Mouse (Mus musculus) cerebellum, adult 18-20 months (tissue): Measurements from ENCODE around the gene Itgb3.

ENCODE experiments used
- DNase-seq, 2 experiments: peaks; one replicate each; pipeline ENCODE4 v3.0.0; 2021

Itgb3 gene

DNA sequence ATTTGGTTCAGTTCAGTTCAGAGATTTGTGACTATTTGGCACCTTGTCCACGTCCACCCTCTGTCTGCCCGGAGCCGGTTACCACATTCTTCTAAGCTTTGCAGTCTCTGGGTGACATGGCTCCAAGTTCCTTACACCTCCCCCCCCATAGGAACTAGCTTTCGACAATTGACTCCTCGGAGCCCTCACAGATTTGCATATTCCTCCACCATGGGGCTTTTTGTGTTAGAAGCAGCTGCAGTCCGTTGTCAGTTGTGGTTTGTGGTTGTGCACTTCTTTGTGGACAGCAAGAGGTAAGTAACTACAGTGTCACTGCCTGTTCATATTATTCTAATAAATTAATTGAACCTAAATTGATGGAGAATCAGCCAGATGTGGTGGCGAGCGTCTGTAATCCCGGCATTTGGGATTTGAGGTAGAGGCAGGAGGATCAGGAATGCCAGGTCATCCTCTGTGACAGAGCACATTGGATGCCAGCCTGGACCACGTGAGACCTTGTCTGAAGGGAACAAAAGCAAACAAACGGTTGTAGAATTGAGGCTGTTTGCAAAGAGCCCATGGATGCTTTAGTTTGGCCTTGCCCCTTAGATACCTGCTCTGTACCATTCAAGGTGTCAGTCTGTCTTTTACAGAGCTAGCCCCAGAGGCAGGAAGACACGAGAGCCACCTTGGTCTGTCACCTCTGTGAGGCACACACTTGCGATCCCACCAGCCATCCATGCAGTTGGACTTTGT, 25.0 kb upstream of the Itgb3 start:
- no peak for DNase-seq

DNA sequence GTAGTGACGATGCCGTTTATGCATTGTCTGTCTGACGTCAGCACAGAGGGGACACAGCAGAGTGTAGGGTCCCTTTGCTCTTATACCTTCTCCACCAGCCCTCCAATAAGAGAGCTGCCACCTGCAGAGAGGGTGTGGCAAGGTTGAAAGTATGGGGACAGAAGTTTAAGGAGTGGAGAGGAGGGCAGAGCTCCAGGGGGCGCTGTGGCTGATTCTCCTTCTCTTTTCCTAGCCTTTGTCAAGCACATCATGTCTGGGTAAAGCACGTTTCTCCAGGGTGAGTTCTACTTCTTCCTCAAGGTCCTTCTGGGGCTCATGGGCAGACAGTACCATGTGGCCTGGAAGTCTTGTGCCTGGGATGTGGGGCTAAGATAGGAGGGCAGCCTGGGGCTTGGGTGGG, 22.3 kb upstream of the Itgb3 start:
- no peak for DNase-seq

DNA sequence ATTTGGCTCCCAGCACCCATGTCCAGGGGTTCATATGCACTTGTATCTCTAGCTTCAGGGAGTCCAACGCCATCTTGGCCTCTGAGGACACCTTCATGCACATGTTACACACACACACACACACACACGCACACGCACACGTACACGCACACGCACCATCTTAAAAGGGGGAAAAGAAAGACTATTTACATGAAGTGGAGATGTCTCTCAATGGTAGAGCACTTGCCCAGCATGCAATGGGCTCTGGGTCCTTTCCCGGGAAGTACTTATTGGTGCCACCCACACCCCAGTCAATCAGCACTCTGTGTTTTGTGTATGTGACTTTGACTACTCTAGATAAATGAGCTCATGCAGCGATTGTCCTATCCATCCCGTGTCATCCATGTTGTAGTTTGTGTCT, 19.9 kb upstream of the Itgb3 start:
- DNase-seq = no peak

DNA sequence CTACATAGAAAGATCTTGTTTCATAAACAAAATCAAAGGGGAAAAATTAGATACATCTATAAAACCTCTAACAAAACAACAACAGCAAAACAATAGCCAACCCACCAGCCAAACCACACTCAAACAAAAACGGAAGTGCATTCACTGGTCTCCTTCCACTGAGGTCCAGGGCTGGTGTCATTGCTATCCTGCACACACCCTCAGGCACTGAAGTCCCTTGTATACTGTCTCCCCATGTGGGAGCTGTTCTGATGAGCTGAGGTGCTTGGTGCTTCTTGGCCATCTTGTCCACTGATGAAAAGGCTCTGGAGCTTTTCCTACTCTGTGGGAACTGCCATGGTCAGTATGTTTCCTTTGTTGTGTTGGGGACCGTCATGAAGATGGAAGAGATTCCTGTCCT, 19.3 kb upstream of the Itgb3 start:
- DNase-seq = no peak

DNA sequence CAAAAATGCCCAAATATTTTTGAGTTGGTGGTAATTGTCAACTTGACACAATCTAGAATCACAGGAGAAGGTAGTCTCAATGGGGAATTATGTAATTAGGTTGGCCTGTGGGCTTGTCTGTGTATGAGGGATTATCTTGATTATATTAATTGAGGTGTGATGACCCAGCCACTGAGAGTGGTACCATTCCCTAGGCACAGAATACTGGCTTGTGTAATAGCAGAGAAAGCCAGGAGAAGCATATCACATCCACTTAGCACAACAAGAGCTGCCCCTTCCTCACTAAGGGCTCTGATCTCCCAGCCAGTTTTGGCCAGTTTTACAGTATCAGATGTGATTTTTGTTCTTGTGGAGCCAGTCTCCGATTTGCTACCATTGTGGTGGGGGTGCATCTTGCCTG, 18.2 kb upstream of the Itgb3 start:
- DNase-seq = no peak

DNA sequence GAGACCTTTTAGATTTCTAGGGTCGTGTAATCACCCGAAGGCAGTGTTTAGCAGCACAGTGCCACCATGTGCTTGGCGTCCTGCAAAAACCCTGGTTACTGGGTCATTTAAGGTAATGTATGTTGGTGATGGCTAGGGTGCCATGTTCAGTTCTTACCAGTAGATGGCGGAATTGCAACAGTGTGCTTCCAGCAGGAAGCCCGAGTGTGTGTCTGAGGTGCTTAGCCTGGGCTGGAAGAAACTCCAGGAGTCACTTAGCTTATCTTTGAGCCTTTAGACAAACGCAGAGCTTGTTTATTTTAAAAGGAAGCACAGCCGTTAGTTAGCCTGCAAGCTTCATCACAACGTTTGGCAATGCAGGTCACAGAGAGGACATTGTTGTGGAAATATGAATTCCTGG, 17.7 kb upstream of the Itgb3 start:
- peak; percentile 78 to 84 for DNase-seq

DNA sequence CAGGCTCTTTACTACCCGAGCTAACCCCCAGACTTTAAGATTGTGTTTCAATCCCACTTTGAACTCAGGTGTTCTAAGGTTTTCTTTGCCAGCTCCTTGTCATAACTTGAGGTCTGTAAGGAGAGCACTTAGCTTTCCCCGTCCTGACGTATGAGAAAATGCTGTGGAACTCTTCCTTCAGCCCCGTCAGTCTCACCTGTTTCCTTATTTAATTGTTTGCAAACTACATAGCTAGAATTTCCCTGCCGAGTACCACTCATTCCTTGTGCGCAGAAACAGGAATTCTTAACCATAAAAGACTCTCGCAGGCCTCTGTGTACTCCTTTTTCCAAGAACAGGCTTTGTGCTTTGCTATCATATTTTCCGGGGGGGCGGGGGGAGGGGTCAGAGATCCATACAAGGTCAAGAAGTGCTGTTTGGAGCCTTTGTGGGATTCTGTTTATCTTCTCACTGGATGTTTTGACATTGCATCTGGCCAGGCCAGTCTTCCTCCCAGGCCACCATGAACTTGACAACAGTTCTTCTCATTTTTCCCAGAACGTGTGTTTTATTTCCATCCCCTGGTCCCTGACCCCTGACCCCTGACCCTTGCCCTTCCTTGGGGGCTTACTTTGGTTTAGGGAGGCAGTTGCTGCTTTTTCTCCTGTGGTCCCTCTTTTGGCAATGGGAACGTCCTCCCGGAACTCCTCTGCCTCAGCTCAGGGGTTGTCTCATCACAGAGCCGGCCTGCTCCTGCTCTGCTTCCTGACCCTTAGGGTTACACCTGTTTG, 15.5 kb upstream of the Itgb3 start:
- no peak for DNase-seq

DNA sequence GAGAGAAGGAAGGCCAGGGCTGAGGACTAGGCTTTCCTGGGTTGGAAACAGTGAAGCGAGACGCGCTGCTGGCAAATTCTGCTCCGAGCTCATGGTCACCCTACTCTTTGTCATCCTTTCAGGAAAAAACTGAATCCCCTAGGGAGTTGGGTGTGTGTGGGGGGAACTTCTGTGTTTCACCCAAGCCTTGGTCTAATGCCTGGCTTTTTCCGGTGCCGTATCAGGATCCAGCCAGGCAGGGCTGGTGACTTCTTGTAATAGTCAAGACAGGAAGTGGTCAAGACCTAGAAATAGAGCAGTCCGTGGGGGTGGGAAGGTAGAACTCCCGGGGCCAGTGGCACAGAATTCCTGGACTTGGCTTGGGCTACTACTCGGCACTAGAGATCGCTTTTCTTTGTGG, 11.4 kb upstream of the Itgb3 start:
- no peak for DNase-seq

DNA sequence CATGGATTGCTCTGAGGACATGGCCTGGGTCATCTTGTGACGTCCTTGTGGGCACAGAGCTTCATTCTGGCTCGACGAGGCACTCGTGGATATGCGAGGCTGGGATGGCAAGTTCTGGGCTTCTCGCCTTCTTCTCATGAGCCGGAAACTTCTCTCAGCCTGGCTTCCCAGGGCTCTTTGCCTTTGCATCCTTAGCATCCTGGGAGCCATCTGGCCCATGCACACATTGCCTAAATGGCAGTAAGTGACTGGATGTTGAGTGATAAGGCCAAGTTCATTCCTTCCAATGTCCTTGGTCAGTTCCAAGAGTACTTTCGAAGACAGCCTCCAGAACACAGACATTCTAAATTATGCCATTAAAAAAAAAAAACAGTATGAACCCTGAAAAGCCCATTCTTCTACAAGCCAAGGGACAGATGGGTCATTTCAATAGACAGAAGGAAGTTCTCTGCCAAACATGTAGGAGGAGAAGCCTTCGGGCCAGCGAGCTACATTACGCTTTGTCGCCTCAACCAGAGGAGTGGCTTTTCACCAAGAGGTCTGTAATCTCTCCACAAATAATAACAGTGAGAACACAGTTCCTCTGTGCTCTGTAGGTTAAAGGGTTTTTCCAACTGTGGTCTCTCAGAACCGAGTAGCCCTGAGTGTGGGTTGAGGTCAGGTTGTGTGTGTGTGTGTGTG, 8.4 kb upstream of the Itgb3 start:
- peak; percentile 35 to 39 for DNase-seq

DNA sequence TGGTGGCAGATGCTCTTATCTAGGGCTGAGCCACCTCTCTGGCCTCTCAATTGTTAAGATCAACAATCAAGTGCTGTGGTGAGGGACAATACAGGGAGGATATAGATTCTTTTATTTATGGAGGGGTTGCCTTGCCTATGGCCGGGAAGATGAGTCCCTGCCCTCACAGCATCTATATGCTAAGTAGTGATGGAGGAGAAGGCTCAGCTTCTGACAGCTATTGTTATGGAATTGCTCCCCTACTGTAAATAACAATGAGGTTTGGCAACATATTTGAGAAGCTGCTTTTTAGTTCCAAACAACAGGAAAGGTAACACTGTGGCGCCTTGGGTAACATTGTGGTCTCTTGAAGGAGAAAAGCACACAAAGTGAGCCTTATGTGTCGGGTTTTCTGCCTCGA, 7.1 kb upstream of the Itgb3 start:
- DNase-seq = no peak

DNA sequence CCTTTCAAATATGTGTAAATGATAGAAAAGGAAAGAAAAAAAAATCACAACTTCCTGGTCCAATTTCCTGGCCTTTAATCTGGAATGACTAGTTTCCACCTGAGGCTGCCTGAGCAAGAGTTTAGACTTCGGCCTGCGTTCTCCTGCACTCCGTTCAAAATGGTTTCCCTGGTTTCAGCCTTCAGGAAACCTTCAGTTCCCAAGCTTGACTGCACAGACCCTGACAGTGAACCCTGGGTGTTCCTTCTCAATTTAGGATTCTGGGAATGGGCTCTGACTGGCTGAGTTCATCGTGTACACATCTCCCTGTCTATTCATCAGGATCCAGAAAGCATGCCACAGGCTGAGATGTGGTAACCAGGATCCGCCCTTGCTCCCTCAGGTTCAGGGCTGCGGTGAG, 3.6 kb upstream of the Itgb3 start:
- no peak for DNase-seq

DNA sequence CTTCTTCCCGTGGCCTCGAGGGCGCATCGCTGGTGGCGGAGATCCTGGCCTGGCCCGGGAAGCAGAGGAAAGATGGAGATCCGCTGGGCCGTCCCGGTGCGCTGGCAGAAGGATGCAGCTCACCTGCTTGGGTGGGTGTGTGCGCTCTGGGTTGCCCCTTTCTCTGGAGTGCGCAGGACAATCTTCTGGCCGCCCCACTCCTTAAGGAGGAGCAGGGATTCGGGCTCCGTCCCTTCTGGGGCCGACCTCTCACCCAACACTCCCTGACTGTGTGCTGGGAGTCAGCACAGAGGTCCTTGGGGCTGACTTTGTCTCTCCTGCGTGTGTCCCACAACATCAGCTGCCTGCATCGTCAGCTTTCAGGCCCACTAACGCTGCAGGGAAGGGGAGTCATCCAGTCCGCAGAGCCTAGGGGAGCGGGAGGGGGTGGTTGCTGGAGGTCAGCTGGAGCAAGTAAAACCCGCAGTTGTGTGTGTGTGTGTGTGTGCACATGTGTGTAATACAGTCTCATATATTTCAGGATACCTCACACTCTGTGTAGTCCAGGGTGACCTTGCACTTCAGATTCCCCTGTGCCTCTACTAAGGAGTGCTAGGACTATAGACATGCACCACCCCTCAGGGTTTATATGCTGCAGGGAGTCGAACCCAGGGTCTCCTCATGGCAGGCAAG, 585 bp downstream of the Itgb3 start:
- no peak for DNase-seq

DNA sequence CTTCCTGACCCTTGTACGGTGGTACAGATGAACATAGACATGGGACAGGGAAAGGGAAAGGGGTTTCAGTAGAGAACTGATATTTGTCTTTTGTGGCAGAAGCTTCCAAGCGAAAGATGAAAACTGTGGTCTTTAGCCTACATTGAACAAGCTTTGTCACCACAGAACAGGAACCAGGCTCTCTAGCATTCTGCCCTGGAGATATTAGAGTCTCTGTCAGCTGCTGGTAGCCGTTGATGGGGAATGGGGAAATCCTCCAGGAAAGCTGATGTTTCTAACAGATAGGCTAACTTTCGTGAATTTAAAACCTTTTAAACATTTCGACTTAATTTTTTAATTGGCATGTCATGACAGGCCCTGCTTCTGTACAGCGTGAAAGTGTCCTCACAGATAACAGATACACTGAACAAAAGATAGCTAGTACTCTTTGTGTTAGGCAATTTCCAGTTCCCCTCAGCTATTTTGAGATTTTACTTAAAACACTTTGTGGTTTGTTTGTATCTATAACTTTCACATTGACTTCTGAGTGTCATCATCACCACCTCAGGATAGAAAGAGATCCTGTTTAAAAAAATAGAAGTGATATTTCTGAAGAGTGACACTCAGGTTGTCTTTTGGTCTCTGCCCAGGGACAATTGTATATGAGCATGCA, 1.4 kb downstream of the Itgb3 start:
- DNase-seq = no peak

DNA sequence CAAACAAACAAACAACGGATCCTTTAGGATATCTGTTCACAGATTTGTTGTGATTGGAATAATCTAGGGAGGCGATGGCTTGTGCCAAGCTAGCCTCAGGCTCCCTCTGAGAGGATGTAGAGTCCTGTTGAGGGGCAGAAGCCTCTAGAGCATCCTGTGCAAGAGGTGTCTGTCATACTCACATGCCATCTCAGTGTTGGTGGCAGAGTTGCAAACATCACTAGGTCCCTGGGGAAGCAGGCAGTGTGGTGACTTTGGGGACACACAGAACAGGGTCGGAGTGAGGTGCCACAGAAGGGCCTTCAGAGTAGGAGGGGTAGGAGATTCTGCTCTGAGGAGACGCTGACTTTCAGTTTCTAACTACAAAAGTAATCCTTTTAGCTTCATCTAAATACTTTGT, 1.9 kb downstream of the Itgb3 start:
- no peak for DNase-seq

DNA sequence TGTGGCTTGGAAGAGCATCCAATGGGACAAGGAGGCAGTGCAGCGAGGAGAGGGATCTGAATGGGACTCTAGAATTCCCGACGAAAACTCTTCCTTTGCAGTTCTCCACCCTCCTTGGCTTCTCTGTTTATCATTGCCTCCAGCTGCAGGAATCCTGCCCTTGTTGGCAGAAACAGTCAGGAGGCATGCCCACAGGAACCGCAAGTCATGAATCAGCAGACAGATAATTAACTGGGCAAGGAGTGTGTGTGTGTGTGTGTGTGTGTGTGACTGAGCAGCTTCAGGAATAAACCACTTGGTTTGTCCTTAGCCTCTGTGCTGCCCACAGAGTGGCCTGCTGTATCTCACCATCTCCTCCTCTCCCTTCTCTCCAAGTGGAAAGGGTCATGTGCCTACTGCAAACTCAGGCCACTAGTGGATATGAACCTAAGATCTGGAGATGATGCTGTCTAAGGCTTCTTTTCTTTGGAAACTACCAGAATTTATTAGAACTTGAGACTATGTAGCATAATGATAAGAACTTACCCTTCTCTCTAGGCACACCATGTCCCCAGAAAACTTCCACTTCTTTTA, 3.9 kb downstream of the Itgb3 start:
- no peak for DNase-seq

DNA sequence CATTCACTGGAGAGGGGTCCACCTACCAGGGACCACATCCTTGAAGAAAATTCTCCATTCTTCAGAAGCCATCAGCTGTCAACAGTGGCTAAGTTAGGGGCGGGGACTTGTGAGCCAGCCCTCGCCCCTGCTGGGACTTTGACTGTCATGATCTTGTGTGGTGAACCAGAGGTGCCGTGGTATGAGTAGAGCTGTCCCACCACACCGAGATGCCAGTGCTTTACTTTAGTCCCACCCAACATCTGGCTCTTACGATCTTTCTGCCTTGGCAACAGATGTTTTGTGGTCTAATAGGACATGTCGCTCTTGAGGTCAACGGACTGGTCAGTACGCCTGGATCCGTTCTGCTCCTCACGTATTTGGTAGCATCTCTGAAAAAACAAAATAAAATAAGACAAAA, 5.8 kb downstream of the Itgb3 start:
- no peak for DNase-seq

DNA sequence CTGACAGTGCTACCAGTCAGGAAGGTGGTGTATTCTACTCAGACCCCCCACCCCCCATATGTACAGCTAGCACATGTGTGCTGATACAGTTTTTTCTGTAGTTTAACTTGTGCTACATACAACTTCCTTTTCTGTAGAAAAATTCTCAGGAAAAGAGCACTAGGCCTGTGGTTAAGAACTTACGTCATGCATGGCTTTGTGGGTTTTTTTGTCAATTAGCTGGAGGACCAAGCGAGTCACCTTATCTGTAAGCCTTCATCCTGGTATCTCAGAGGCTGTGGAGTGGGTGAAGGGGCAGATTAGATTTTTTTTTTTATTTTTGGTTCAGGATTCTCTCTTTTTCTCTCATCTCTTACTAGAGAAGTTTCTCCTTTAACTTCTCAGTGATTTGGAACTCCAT, 6.3 kb downstream of the Itgb3 start:
- no peak for DNase-seq

DNA sequence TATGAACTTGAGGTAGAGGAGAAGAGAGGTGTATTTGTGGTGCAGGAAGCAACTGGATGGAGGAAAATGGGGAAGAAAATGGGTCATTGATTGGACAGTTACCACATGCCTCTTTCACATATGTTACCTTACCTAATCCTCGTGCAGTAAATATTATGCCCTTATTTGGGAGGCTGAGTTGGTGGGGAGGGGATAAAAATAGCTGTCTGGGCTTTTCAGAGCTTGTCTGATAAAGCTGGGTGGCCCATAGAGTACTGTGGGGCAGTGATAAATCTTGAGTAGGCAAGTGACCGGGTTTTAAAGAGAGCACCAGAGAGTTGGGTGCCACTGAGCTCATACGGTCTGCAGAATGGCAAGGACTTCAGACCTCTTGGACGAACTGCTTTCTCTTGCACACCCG, 8.4 kb downstream of the Itgb3 start:
- no peak for DNase-seq

DNA sequence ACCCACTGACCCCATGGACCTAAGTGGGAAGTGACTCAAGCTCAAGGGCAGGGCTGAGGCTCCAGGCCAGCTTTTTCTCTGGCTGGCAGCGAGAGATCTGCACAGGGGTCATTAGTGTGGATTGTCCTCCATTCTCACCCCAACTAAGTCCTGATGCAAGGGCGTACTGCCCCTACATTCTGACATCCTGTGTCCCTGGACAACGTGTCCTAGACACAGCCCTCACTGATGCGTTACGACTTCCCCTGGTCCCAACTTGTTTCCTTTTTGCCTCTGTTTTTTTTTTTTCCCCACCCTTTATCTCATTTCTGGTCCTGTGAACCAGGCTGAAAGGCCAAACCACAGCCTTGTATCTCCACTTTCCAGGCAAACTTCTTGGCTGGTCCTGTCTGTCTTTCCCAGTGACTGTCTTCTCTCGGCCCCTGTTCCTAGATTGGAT, 10.9 kb downstream of the Itgb3 start:
- no peak for DNase-seq

DNA sequence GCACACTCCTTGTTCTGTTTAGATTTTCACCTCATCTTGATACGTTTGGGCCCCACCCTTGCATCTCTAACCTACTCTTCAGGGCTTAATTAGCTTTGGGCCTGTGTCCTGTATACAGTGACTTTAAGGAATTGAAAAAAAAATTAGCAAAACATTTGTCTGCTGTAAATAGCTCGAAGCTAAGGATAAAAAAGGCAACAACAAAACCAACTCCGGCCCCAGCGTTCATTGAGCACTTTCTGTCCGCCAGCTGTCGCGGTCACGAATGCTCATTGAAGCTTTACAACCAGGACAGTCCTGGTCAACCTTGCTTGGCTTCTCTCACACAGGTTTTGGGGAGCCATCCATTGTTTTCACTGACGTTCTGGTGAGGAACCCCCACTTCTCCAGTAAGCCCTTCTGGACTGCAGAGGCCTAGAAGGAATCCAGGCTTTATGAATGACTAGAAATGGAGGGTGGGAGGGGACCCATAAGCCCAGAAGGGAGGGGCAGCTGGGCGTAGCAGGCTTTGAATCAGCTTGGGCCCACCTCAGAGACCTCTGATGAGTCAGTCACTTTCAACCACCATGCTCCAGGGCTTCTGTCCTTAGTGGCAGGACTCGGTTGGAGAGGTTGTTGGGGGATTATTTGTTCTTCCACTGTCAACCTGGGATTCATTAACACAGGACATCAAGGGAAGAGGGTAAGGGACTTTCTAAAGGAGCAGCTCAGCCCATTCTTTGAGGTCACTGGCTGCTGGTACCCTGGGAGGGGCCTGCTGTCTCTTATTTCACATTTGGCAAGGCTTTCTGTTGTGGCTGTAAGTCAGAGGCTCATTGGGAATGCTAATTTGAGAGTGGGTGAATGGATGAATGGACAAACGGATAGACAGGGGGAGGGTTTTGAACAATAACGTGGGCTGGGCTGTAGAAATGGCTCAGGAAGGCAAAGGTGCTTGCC, 11.6 kb downstream of the Itgb3 start:
- DNase-seq = no peak
